Mouse (Mus musculus): ENCODE results near the gene Tfb1m. TPM values are rescaled to one million over a fixed set of nuclear protein-coding genes. Genes with fewer than 3 reads are reported as not detected.

Gene Tfb1m
- polyA plus RNA-seq, 1 experiment from 2014 or later = 16.3 TPM

DNA sequence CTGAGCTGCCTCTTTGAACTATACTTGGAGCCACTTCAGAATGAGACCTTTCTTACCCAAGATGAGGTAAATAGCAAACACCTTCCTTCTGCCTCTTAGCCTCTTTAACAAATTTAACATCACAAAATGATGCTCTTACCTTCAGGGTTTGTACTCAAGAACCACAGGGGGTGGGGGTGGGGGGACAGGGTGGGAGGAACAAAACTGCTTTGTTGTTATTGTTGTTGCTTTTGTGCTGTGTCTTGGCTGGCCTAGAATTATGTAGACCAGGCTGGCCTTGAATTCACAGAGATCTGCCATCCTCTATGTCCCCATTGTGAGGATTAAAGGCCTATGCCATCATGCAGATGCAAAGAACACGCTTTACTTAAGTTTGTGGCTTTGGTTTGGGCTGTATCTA is 51.9 kb downstream of the Tfb1m start:
- no peak overlapping the region for H3K27ac ChIP-seq (replicated peaks)
- 84% methylated on average over 1 of the region's 1 CpGs for WGBS
- no peaks in the 10 kb centered on the region for H3K9me3 ChIP-seq
- H3K36me3 ChIP-seq (replicated peaks) = no peaks in the 10 kb centered on the region
- no peaks in the 10 kb centered on the region for H3K4me1 ChIP-seq
- H3K27me3 ChIP-seq (replicated peaks; ENCODE audit: low read depth, poor library complexity, severe bottlenecking) = no peaks in the 10 kb centered on the region
- DNase-seq (ENCODE audit: low spot score) = no peak
- no peak overlapping the region for H3K4me3 ChIP-seq

DNA sequence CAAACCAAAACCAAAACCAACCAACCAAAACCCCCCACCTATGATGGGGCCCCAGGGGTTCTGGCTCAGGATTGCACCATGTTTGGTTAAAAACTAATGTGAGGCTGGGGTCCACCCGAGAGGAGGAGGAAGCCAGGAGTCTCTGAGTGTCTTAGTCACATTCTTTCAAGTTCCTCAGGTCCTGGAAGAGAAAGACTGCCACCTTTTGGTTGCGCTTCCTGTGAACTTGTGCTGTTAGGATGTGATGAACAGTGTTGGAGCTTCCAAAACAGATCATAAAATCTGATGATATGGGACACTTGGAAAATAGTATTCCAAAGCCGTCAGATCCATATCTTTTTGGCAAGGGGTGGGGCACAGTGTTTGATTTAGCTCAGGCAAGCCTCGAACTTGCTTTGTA is 56.6 kb downstream of the Tfb1m start:
- DNase-seq (ENCODE audit: low spot score) = no peak
- 82% methylated on average over 4 of the region's 4 CpGs for WGBS
- no peaks in the 10 kb centered on the region for H3K9me3 ChIP-seq
- H3K4me3 ChIP-seq = no peak overlapping the region
- H3K4me1 ChIP-seq = no peaks in the 10 kb centered on the region
- no peaks in the 10 kb centered on the region for H3K36me3 ChIP-seq (replicated peaks)
- no peaks in the 10 kb centered on the region for H3K27me3 ChIP-seq (replicated peaks; ENCODE audit: low read depth, poor library complexity, severe bottlenecking)
- no peak overlapping the region for H3K27ac ChIP-seq (replicated peaks)

DNA sequence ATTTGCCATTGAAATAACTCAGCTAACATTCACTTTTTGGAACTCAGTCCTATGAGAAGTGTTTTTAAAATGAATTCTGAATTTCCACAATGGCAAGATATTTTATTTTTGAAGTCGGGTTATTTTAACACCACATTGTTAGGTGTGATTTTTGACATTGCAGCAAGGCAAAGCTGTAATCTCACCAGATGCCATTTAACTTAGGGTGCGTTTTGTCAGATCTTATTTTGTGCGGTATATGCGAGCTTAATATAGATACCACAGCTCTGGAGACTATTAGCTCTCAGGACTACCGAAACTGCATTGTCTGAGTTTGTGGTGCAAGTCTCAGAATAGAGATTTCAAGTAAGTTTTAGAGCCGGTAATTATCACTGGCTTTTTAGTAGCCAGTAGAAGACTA is 57.5 kb downstream of the Tfb1m start:
- no peaks in the 10 kb centered on the region for H3K4me1 ChIP-seq
- no peak for DNase-seq (ENCODE audit: low spot score)
- H3K4me3 ChIP-seq = no peak overlapping the region
- no peaks in the 10 kb centered on the region for H3K27me3 ChIP-seq (replicated peaks; ENCODE audit: low read depth, poor library complexity, severe bottlenecking)
- 95% methylated on average over 6 of the region's 6 CpGs for WGBS
- no peak overlapping the region for H3K27ac ChIP-seq (replicated peaks)
- H3K36me3 ChIP-seq (replicated peaks) = no peaks in the 10 kb centered on the region
- no peaks in the 10 kb centered on the region for H3K9me3 ChIP-seq

DNA sequence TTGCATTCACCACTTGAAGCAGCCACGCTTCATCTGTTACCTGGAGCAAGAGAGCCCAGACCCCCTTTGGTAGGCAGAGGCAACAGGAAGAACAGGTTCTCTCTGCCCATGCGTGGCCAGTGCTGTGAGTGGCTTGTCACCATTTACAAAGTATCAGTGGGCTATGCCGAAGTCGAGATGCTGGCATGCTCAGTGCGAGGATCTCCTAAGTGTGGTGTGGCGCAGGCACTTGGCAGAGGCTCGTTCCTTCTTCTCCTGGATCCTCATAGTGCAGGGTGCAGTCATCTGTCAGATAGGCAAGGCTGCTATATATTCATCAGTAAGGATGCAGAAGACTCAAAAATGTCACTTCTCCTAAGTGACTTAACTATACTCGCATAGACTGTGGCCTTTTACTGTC is 58.1 kb downstream of the Tfb1m start:
- H3K27me3 ChIP-seq (replicated peaks; ENCODE audit: low read depth, poor library complexity, severe bottlenecking) = no peaks in the 10 kb centered on the region
- no peak overlapping the region for H3K27ac ChIP-seq (replicated peaks)
- WGBS = 94% methylated on average over 8 of the region's 8 CpGs
- no peak for DNase-seq (ENCODE audit: low spot score)
- H3K4me1 ChIP-seq = no peaks in the 10 kb centered on the region
- H3K36me3 ChIP-seq (replicated peaks) = no peaks in the 10 kb centered on the region
- H3K9me3 ChIP-seq = no peaks in the 10 kb centered on the region
- no peak overlapping the region for H3K4me3 ChIP-seq

DNA sequence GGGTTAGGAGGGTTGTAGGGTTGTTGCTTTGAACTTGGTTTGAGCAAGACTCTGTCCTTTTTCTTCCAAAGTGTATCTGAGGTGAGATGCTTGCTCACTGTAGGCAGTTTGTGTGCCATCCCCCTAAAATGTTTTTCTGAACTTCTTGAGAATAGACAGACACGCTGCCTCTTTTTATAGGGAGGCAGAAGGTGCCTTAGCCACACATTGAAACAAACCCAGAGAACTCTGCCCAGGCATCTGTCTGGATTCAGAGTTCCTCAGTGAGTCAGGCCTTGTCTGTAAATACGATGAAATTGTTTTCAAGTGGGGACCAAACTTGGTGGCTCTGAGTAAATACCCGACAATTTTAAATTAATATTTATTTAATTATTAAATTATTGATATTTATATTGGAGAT is 59.0 kb downstream of the Tfb1m start:
- Histone ChIP-seq H3K9me3 (no peaks in the 10 kb centered on the region), H3K27ac (replicated peaks) (no peak overlapping the region), H3K4me1 (no peaks in the 10 kb centered on the region), H3K36me3 (replicated peaks) (no peaks in the 10 kb centered on the region), H3K4me3 (no peak overlapping the region), H3K27me3 (replicated peaks; ENCODE audit: low read depth, poor library complexity, severe bottlenecking) (no peaks in the 10 kb centered on the region)
- 94% methylated on average over 3 of the region's 3 CpGs for WGBS
- DNase-seq (ENCODE audit: low spot score) = no peak

DNA sequence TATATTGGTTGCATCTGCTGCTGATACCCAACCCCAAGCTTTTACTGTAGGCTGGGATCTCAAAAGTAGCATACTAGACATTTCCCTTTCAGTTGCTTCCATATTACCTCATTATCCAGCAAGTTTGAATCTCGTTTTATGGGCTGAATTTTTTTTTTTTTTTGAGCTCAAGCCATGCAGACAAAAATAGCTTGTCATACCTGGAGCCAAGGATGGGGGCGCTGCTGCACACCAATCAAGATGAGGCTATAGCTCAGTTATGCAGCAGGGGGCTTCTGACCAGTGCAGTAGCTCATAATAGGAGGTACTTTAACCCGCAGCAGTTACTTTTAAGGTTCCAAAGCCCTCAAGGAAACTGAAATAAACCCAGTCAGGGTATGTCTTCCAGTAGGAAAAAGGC is 59.5 kb downstream of the Tfb1m start:
- Histone ChIP-seq H3K36me3 (replicated peaks) (no peaks in the 10 kb centered on the region), H3K9me3 (no peaks in the 10 kb centered on the region), H3K4me1 (no peaks in the 10 kb centered on the region), H3K27ac (replicated peaks) (no peak overlapping the region), H3K27me3 (replicated peaks; ENCODE audit: low read depth, poor library complexity, severe bottlenecking) (no peaks in the 10 kb centered on the region), H3K4me3 (no peak overlapping the region)
- WGBS = 32% methylated on average over 3 of the region's 3 CpGs
- DNase-seq (ENCODE audit: low spot score) = peak; percentile 56

DNA sequence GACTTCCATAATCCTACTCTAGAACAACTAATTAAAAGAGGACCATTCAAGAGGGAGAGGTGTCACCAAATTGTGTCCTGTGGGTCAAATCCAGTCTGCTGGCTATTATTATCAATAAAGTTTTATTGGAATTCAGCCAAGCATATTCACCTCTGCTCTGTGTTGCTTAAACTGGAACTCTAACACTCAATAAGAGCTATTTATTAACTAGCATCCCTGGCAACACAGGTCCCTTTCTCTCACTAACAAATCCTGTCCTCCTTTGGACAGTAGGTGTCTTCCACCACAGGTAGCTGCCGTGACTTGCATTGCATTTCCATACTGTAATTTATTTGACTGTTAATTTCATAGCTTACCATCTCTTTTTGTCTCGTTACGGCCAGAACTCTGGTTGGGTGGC is 61.5 kb downstream of the Tfb1m start:
- WGBS = 91% methylated on average over 3 of the region's 3 CpGs
- H3K4me1 ChIP-seq = no peaks in the 10 kb centered on the region
- H3K27ac ChIP-seq (replicated peaks) = no peak overlapping the region
- no peak for DNase-seq (ENCODE audit: low spot score)
- H3K36me3 ChIP-seq (replicated peaks) = no peaks in the 10 kb centered on the region
- no peak overlapping the region for H3K4me3 ChIP-seq
- H3K27me3 ChIP-seq (replicated peaks; ENCODE audit: low read depth, poor library complexity, severe bottlenecking) = no peaks in the 10 kb centered on the region
- H3K9me3 ChIP-seq = no peaks in the 10 kb centered on the region

DNA sequence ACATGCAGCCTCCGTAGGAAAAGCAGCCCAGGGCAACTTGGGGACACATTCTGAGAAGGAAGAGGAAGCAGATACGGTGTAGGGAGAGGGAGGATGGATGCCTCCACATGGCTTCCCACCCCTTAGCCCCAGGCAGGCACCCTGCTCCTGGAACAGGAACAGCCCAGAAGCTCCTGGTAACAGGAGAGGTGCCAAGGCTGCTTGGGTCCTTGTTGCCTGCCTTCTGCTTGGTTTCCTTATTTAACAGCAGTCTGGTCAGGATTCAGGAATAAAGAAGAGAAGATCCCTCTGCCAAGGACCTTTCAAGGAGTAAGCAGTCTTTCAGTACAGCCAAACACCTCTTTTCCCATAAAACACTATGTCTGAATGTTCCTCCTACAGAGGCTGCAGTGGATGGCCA is 62.0 kb downstream of the Tfb1m start:
- H3K9me3 ChIP-seq = no peaks in the 10 kb centered on the region
- no peak overlapping the region for H3K27ac ChIP-seq (replicated peaks)
- WGBS = 50% methylated on average over 2 of the region's 2 CpGs
- H3K4me1 ChIP-seq = no peaks in the 10 kb centered on the region
- H3K27me3 ChIP-seq (replicated peaks; ENCODE audit: low read depth, poor library complexity, severe bottlenecking) = no peaks in the 10 kb centered on the region
- DNase-seq (ENCODE audit: low spot score) = no peak
- no peaks in the 10 kb centered on the region for H3K36me3 ChIP-seq (replicated peaks)
- H3K4me3 ChIP-seq = no peak overlapping the region

DNA sequence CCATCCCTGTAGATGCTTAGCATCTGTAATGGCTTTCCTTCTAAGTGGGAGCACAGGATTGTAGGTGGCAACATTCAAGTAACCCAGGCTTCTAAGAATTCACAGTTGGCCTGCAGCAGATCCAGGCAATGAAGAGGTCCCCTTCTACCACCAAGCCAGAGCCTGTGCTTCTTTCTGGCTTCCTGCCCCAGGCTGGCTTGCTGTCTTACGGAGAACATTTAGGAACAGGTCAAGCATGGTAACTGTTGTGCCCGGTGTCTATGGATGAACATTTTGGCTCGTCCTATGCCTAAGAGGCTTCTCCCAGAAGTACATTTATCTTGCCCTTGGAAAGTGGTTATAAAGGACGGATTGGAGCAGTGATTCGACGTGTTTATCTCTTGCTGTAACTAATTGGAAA is 65.9 kb downstream of the Tfb1m start:
- H3K36me3 ChIP-seq (replicated peaks) = no peaks in the 10 kb centered on the region
- H3K27me3 ChIP-seq (replicated peaks; ENCODE audit: low read depth, poor library complexity, severe bottlenecking) = no peaks in the 10 kb centered on the region
- DNase-seq (ENCODE audit: low spot score) = no peak
- WGBS = 93% methylated on average over 6 of the region's 6 CpGs
- H3K9me3 ChIP-seq = no peaks in the 10 kb centered on the region
- no peak overlapping the region for H3K27ac ChIP-seq (replicated peaks)
- no peaks in the 10 kb centered on the region for H3K4me1 ChIP-seq
- no peak overlapping the region for H3K4me3 ChIP-seq

DNA sequence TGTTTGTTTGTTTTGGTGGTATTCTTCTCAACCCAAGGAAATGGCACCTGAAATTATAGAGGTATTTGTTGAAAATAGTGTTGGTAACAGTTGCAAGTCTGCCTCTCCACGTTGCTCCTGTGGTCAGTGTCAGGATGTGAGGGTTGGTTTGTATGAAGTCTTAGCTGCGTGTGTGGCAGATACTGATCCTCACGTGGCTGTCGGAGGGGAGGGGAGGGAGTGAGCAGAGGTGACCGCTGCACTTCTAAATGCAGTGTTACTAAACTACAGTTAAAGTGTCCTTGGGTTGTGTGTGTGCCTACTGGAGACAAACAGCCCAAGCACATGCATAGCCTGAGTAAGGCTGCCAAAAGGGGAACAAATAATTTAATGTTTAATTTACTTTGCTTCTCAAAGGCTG is 66.5 kb downstream of the Tfb1m start:
- Histone ChIP-seq H3K27me3 (replicated peaks; ENCODE audit: low read depth, poor library complexity, severe bottlenecking) (no peaks in the 10 kb centered on the region), H3K4me1 (no peaks in the 10 kb centered on the region), H3K36me3 (replicated peaks) (no peaks in the 10 kb centered on the region), H3K9me3 (no peaks in the 10 kb centered on the region), H3K27ac (replicated peaks) (no peak overlapping the region), H3K4me3 (no peak overlapping the region)
- no peak for DNase-seq (ENCODE audit: low spot score)
- 69% methylated on average over 5 of the region's 5 CpGs for WGBS

DNA sequence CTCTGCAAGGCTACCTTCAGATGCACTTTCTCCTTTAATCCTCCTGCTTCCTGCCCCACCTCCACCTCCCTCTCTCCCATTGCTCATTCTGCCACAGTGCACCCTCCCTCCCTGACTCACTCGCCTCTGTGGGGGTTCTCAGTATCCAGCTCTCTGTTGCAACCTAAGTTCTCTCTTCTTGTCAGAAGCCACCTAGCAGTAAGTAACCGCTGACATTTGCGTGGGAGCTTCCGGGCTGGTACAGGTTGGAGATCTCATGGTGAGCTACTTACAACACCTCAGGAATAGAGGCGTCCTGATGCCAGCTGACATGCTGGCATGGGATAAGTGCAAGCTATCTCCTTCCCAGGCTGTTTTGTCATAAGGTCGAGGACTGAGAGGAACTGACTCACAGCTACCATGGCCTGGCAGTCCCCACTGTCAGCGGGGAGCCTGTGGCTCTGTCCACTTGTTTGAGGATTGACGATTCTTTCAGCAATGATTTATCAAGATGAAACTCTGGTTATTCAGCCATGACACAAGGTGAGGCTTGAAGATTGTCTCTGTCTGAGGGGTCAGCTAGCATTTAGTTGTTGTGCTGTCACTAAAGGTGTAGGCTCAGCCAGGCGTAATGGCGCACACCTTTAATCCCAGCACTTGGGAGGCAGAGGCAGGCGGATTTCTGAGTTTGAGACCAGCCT is 67.2 kb downstream of the Tfb1m start:
- H3K4me3 ChIP-seq = no peak overlapping the region
- WGBS = 86% methylated on average over 11 of the region's 11 CpGs
- no peaks in the 10 kb centered on the region for H3K4me1 ChIP-seq
- no peak overlapping the region for H3K27ac ChIP-seq (replicated peaks)
- DNase-seq (ENCODE audit: low spot score) = no peak
- H3K27me3 ChIP-seq (replicated peaks; ENCODE audit: low read depth, poor library complexity, severe bottlenecking) = no peaks in the 10 kb centered on the region
- H3K9me3 ChIP-seq = no peaks in the 10 kb centered on the region
- H3K36me3 ChIP-seq (replicated peaks) = no peaks in the 10 kb centered on the region

DNA sequence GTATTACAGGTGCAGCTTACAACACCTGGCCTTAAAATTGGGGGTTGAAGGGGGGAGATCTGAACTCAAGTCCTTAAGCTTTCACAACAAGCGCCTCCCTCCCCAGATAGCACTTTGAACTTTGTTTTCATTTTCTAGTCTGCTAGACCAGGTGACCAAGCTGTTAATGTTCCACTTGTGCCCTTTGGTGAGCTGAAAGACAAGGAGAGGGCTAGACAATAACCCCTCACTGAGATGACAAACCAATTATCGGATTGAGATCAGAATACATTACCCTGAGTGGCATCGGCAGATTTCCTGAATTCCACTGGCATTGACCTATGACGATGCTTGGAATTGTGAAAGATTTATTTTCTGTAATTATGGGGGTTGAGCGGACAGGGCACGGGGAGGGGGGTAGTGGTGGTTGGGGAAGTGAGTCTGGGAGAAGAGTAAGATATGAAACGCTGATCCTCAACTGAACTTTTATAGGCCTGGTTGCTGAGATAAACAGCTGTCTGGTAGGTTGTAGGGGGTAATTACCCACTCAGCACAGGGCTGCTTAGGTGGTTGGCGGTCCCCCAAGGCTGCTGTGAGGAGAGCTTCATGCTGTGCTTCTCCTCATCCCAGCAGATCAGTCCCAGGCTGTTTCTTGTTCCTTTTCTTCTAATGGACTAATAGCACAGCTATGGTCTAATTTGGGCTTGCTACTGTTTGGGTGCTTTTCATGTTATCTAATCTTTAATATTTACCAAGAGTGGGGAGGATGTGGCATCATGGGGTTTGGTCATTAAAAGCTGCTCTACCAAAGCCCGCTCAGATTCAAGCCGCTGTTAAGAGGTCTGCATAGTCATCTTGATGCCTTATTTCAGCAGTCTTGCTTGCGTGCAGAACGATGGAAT is 69.6 kb downstream of the Tfb1m start:
- Histone ChIP-seq H3K4me1 (no peaks in the 10 kb centered on the region), H3K27ac (replicated peaks) (no peak overlapping the region), H3K4me3 (no peak overlapping the region), H3K36me3 (replicated peaks) (no peaks in the 10 kb centered on the region; the same call in 1 of the 2 replicates), H3K27me3 (replicated peaks; ENCODE audit: low read depth, poor library complexity, severe bottlenecking) (no peaks in the 10 kb centered on the region), H3K9me3 (no peaks in the 10 kb centered on the region)
- DNase-seq (ENCODE audit: low spot score) = no peak
- 76% methylated on average over 12 of the region's 12 CpGs for WGBS

DNA sequence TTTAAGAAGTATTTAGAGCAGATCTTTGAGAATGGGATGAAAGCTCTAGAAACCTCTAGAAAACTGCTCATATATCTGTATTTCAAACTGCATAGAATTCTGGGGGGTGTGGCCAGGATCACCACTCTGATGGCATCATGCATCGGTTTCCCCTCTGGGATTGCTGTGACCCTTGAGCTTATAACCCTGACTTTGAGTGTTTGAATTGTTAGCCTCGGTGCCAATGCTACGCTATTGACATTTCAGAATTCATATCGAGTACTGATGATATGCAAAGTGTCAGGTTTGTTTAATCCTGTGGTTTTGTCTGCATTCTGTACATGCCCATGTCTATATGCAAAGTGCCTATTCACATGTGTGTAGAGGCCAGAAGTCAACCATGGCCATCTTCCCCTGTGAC is 70.4 kb downstream of the Tfb1m start:
- Histone ChIP-seq H3K27ac (replicated peaks) (no peak overlapping the region), H3K27me3 (replicated peaks; ENCODE audit: low read depth, poor library complexity, severe bottlenecking) (no peaks in the 10 kb centered on the region), H3K4me3 (no peak overlapping the region), H3K4me1 (no peaks in the 10 kb centered on the region), H3K9me3 (no peaks in the 10 kb centered on the region), H3K36me3 (replicated peaks) (no peaks in the 10 kb centered on the region; the same call in 1 of the 2 replicates)
- no peak for DNase-seq (ENCODE audit: low spot score)
- 95% methylated on average over 4 of the region's 4 CpGs for WGBS

All from embryonic facial prominence, embryonic 10.5 days (tissue).